Mouse (Mus musculus) thymus, adult 18-20 months (tissue): Measurements from ENCODE around the gene Man2a1.

Experiments
- DNase-seq, 2 experiments: peaks; one replicate each; pipeline ENCODE4 v3.0.0; 2022; ENCODE audit warnings: mixed read lengths in 2 of 2

The Man2a1 gene

DNA sequence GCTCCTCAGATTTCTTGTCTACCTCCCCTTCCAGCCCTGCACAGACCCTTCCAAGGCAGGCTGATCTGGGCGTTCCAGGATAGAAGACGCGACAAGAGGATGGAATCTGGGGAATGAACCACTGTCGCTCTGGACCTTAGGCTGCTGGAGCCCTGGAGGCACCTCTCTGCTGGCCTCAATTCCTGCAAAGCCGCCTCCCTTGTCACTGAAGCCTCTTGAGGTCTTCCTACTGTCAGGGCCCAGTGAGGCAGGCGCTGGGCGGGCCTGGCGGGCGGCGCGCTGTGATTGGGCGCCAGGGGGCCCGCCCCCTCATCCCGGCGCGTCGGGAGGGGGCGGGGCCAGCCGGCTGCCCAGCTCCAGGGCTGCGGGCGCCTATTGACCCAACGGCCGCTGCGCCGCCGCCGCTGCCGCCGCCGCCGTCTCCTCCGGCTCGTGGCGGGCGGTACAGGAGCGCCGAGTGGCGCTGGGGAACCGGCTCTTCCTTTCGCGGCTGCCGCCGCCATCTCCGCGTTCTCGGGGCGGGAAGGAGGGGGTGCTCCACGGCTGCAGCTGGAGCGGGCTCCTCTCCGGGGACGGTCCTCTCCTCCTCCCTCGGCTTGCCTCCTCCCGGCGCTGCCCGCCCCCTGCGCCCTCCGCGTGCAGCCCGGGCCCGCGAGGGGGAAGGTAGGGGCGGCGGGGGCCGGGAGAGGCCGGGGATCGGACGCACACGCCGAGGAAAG, at the start of gene Man2a1:
TSS of gene Man2a1 (plus strand) at position 365 of the 719 bp plus-strand sequence.
- peak; percentile 81 for DNase-seq

DNA sequence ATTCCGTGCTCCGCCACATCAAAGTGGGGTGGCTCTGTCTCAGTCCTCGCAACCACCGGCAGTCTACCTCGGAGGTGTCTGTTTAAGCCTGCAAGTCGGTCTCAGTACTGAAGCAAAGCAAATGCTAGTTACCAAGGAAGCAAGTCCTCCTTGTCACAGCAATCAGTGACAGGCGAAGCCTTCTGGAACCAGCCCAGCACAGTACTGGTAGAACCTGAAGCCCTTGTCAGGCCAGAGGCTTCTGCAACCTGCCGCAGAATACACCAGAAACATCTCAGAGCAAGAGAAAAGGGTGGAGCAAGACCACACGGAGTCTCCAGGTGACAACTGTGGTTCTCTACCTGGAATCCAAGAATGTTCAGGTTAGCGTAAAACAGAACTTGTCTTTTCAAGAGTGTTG, 47.2 kb upstream of the Man2a1 start:
- no peak for DNase-seq

DNA sequence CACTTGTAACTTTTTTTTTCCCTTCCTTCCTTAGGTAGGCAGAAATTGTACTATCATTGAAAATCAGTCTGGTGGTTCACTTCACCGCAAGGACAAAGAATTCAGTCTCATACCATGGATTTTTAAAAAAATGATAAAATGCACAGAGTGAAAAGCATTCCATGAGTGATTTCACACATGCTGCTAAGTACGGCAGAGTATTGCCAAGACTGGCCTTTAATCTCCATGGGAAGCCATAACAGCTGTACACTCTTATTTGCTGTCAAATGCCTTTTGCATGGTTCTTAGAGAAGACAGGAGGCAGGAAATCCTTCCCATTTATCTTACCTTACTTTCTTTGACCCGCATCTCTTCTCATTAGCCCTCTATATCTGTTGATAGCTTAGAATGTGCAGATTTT, 45.6 kb upstream of the Man2a1 start:
- no peak for DNase-seq

DNA sequence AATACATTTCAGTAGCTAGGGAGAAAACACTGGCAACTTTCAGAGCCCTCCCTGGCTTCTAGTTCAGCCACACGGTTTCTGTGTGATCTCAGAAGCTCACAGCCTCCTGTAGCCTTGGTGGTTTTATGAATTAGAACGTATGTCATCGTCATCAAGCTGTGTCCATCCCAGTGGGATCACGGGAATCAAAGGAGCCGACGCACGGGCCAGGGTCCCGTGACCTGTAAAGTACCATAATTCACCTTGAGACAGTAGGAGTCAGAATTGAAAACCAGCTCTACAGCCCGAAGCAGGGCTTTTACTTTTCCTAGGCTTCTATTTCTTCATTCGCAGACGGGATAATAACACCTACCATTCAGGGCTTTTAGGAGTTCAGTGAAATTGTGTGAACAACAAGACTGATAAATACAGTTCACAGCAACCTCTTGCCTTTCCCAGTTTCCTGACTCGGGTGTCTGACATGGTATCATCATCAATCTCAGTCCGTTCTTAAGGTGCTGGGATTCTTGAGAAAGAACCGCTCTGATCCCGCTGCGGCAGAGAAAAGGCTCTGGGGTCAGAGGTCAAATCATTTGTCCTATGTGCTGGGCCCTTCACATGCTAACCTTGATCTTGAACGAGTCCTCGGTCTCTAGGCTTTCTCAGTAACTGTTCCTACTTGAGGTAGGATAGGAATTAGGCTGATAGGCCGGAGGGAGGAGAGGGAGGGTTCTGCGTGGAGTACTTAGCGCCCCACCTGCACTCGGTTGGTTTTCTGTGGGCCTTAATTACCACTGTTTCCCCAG, 43.7 kb upstream of the Man2a1 start:
- DNase-seq: no peak

DNA sequence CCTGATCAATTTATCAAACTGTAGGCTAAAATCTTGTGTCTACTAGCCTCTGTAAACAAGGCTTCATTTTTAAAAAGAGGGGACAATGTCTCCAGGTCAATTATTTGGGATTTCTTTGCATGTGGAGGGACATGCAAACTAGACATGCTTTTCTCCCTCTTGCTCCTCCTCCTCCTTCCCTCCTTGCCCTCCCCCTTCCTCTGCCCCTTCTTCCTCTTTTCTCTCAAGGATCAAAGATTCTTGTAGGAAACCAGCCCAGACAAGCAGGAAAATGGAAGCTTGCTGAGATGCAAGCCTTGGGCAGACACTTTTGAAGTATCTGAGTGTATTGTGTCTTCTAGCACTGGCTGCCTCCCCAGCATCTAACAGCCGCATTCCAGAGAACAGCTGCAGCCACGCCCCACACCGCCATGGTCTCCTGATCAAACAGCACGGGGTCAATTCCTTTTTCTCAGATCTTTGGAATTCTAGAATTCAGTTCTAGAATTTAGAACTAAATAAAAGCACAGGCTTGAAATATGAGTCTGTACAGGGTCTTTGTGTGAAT, 41.5 kb upstream of the Man2a1 start:
- no peak for DNase-seq

DNA sequence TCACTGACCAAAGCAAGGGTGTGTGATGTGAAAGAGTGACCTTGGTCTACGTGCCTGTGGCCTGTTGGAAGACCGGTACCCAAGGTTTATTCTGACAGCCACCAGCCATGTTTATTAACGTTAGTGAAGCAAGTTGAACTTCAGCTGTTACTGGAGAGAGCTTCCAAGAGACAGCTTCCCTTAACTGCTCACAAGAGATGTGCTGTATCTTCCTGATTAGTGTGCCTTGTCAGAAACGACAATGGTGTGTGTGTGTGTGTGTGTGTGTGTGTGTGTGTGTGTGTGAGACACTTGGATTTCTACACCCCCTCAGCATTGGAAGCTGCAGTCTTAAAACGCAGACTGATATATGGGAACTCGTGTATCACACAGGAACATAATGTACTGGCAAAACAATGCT, 34.1 kb upstream of the Man2a1 start:
- no peak for DNase-seq

DNA sequence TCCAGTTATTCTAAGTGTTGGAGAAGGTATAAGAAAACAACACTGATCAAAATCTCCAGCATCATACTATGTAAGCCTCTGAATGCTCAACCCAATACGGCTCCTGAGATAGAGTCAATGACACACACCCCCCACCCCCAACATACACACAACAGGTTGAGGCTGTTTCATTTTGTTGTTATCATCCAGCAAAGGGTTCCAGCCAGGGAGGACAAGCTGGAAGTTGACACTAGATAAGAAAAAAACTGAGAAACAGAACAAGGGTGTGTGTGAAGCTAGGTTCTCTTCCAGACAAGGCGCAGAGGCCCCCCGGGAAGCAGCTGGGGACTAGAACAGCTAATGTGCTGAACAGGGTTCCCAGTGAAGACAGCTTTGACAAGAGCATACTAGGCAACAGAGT, 33.0 kb upstream of the Man2a1 start:
- no peak for DNase-seq

DNA sequence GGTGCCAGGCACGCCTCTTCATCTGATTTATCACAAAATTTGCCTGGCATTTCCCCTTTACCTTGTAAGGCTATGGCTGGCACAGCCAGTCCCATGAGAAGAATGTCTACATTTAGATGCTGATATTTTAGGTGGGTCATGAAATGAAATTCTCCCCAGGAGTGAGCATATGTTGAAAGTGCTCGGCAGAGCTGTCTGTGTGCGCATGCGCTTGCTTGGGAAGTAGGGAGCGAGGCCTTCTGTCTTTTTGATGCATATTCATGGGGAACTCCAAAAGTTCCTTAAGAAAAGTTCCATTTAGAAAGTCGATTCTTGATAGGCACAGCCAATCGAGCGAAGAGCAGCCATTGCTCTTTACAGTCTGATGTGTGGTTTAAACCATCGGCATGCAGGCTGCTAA, 26.6 kb upstream of the Man2a1 start:
- DNase-seq: no peak

DNA sequence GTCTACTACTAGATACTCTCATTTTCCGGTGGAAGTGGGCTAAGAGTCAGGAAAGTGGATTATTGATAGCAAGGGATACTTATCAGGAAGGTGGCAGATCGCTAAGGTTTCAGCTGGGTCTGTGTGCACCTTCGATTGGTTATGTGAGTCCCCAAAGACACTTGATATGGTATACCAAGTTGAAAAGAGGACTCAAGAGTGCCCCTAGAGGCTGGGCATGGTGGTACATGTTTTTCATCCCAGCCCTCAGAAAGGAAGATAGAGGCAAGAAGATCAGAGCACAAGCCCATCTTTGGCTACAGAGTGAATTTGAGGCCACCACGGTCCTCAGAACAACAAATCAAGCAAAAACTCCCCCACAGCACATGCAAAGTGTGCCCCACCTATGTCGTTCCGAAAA, 25.3 kb upstream of the Man2a1 start:
- DNase-seq: peak in 1 of 2 experiments; percentile 18

DNA sequence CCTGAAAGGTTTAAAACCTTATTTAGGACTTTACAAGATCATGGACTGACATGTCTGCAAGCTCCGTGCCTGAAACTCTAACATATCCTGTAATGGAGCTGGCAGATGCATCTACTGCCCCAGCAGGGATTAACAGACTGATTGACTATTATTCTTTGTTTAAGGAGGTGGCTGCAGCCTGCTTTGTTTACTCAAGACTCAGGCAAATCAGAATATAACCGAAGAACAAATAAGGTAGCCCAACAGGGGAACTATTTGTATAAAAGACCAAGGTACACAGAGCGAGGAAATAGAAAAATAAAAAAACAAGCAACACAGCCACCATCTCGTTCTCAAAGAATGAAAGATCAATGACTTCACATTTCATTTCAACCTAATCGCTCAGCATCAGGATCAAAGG, 23.1 kb upstream of the Man2a1 start:
- no peak for DNase-seq

DNA sequence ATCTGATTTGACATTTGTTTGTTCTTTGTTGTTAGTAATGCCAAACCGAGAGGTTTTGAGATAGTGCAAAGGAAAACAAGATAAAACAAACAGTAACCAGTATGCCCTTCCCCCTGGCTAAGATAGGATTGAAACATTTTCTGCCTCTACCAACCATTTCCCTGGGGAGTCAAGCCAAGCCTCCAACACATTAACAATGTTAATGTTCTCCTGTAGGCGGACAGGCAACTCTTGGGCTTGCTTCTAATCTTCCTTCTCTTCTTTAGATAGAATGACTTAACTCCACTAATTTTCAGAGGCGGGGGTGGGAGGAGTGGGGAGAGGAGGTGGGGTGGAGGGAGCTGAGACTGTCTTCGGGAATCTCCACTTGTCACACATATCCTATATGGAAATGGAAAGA, 22.2 kb upstream of the Man2a1 start:
- DNase-seq: no peak

DNA sequence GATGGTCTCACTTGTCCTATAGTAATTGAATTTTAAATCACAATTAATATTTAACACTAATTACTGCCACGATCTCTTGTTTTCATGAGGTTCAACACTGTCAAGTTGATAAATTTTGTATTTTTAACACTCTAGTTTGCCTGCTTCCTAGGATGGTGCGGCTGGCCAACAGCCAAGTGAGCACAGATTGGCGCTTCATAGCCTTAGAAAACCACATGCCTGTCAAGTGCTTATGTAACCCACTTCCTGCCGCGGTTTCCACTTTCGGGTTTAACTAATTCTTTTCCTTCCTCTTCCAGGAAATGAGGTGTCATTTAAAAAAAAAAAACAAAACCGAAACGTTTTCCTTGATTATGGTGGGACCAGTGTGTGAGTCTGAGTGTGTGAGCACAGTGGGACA, 20.8 kb upstream of the Man2a1 start:
- peak; percentile 27 to 56 for DNase-seq

DNA sequence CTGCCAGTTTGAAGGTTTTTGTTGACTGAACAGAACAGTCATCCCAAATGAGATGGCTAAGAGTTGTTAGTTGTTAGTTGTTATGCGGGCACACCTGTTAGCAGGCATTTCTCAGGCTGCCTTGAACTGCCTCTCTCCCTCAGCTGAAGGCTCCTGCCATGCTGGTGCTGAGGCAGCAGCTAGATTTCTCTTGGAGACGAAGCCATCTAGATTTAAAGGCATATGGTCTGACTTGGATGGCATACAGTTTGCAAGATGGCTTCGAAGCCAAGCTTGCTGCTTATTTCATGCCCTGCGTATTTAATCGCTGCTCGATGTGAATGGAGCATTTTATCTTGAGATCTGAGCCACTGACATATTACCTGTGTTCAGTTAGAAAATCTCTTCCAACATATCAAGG, 19.4 kb upstream of the Man2a1 start:
- no peak for DNase-seq

DNA sequence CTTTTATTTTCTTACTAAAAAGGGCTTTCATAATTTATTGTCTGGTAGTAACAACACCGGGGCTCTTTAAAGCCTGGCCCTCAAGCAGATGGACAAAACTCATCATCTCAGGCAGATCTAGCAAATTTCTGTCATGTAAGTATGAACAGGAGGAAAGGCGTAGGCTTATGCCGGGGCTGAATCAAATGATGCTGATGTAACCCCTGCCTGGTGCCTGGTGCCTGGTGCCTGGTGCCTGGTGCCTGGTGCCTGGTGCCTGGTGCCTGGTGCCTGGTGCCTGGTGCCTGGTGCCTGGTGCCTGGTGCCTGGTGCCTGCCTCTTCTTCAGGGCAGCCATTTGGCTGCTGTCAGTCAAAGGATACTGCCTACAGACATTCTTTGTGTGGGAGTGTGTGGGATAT, 18.6 kb upstream of the Man2a1 start:
- no peak for DNase-seq

DNA sequence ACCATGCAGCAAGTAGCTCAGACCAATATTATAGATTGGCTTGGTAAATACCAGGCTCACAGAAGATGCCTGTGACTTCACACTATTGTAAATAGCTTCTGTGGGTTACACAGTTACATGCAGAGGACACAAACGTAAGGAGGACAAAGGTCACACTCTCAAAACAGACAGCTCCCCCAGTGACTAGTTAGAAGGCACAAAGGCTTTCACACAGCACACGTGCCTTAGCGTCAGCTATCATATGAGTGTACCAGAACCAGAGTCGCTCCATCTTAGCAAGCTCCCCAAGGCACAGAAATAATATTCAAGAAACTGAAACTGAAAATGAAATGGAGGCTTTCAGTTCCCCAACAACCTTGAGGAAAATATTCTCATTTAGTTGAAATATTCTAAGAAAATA, 10.1 kb upstream of the Man2a1 start:
- DNase-seq: no peak

DNA sequence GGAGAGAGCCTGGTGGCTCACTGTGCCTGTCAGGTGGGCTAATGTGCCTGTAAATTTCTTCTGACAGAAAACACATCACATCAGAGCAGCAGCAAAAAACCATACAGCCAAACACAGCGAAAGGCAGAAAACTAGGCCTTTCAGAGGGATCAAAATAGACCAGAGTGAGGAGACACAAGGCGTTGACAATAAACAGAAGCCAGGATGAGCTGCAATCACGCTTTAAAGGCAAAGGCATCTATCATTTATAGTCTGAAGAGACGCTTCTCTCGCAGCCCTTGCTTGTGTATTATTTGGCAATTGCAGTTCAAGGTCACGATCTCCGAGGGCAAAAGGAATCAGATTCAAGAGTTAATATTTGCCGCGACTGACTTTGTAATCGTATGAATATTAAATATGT, 9.2 kb upstream of the Man2a1 start:
- no peak for DNase-seq

DNA sequence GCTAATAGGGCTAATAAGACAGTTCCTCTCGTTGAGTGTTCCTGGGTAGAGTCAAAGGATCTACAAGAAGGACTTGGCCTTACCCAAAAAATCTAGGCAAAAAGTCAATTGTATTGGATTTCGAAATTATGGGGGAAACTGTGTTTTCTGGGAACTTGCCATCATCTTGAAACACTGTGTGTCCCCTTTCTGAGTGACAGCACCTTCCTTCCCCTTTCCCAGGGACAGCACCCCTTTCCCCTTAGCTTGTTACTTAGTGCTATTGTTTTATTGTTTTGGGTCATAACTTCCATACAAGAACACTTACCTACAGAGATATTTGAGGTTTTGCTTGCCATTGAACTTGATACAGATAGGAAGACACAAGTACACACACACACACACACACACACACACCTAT, 8.2 kb upstream of the Man2a1 start:
- no peak for DNase-seq

DNA sequence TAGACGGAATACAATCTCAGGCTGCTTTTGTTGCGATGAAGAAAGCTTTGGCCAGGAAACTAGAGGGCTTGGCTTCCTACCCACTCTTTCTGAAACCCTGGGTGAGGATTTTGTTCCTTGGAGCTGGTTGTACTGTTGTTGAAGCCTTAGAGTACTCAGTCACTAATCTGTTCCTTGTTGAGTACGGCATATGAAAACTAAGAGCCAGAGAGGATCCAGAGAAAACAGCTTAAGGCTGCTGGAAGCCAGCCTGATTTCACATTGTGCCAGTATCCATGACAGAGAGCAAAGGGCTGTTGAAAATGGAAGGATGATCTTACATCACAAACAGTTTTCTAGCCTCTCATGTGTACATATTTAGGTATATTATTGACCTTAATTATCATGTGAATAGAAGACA, 7.7 kb upstream of the Man2a1 start:
- no peak for DNase-seq

DNA sequence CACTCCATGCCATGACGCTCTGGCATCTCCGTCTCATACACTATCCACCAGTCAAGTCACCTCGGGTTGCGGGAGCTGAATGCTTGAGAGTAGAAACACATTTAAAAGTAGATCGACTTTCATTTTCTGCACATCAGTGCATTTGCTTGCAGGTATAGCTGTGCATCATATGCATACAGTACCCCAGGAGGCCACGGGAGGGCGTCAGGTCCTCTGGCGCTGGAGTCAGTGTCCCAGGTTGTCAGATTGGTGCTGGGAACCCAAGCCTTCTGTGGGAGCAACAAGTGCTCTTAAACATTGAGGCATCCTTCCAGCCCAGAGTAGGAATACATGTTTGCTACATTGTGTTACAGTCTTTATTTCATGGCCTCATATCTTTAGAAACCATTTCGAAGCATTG, 2.8 kb upstream of the Man2a1 start:
- DNase-seq: no peak

DNA sequence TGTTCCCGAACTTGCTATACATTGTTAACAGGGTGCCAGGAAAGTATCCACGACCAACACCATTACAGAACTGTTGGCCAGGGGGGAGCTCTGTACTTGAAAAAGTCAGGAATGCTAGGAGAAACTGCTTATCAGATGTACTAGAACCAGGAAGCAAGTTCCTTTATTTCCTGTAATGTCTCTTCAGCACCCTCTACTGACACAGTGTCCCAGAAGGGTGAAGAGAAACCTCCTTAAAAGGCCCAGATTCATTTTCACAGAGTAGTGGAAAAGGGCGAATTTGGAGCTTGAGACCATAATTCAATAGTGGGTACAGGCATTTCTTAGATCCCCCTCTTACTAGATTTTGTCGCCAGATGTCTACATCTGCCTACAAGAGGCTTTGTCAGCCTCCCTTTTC, 620 bp upstream of the Man2a1 start:
- DNase-seq: no peak

DNA sequence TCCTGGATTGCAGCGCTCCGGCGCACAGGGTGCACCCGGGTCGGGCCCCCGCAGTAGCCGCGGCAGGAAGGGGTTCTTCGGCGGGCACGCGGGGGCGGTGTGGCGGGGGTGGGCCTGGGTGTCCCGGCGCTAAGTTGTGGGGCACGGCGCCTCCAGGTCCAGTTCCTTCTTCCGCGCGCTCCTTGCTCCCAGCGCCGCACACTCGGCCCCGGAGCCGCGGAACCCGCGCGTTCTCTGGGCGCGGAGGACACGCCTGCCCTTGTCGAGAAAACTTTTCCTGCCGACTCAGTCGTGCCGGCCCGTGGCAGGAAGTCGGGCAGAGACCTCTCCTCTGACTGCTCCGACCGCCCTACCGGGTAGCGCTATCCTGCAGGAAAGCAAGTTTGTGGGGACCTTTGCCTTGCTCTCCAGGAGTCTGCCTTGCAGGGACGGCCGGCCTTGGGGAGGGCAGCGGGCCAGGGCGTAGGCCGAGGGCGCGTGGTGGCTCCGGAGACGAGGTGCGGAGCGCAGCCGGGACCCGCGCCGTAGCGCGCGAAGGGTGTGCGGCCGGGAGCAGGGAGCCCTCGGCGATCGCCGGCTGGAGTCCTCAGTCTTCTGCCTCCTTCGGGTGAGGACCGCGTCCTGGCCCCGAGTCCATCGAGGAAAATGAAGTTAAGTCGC, 685 bp downstream of the Man2a1 start:
- peak; percentile 63 to 65 for DNase-seq

DNA sequence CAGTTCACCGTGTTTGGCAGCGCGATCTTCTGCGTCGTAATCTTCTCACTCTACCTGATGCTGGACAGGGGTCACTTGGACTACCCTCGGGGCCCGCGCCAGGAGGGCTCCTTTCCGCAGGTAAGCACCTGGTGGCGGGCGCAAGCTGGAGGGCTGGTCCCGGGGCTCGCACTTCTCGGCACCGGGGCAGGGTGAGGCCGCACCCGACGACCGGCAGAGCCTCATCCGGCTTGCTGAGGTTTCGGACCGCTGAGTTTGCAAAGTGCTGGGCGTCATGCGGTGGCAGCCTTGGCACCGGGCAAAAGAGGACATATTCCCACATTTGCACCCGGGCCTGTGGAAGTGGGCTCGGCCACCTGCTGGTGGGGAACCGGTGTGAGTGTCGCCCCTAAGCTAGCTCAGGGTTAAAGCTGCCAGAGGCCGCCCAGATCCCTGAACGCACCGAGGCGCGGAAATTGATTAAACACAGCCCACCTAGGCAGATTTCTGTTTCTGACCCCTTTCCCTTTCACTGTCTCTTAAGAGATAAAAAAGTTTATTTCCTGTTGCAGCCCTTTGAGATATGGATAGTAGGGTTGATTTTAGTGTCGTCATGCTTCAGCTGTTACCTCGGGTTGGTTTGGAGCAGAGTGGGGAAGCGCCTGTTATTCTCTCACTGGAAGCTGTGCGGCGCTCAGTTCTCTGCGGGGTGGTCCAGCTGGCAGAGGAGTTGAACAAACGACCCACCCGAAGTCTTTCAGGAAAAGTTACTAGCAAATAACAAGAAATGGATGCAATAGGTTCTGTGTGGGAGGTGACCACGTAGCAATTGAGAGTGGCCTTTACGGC, 1.4 kb downstream of the Man2a1 start:
- peak; percentile 56 to 68 for DNase-seq

DNA sequence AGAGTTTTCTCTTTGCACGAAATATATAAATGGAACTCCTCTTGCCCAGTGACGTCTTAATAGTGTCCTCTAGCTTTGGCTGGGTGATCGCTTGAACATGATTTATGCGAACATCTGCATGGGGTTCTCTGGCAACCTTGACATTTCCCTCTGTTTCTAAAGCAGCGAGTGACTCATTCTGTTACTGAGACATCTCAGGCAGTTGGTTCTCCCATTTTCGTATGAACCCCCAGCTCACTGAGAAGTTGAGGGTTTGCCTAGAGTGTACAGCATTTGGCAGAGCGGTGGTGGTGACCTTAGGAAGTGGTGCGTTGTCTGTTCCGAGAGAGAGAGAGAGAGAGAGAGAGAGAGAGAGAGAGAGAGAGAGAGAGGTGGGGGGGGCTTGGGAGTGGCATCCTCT, 2.6 kb downstream of the Man2a1 start:
- DNase-seq: no peak
